Mouse (Mus musculus) midbrain, embryonic 12.5 days (tissue): Measurements from ENCODE around the gene Ints12. TPM values are rescaled to one million over a fixed set of nuclear protein-coding genes. Genes with fewer than 3 reads are reported as not detected.

Source experiments
- ATAC-seq: fragments of 200-750 bp; cut with Nextera tagmentation; 2 replicates; pipeline ENCODE4 v1.8.0; 2017; ENCODE audit warnings: low read depth, moderate TSS enrichment, moderate library complexity; ENCODE audit not compliant: low FRiP score
- H3K27ac ChIP-seq: fragments of 300-500 bp; sonication (generic); replicated peaks from 2 replicates; pipeline ENCODE4 v1.5.1; 2016; ENCODE audit warnings: mild to moderate bottlenecking
- H3K27me3 ChIP-seq: fragments of 300-500 bp; sonication (generic); 2 replicates; pipeline ENCODE4 v1.6.1; 2016; ENCODE audit warnings: mild to moderate bottlenecking
- H3K36me3 ChIP-seq: fragments of 300-500 bp; sonication (generic); 2 replicates; pipeline ENCODE4 v1.6.1; 2016
- H3K4me1 ChIP-seq: fragments of 300-500 bp; sonication (generic); 2 replicates; pipeline ENCODE4 v1.6.1; 2016
- H3K4me2 ChIP-seq: fragments of 300-500 bp; sonication (generic); replicated peaks from 2 replicates; pipeline ENCODE4 v1.6.1; 2016; ENCODE audit warnings: mild to moderate bottlenecking, moderate library complexity
- H3K4me3 ChIP-seq: fragments of 300-500 bp; sonication (generic); 2 replicates; pipeline ENCODE4 v1.5.1; 2016; ENCODE audit warnings: mild to moderate bottlenecking
- H3K9ac ChIP-seq: fragments of 300-500 bp; sonication (generic); replicated peaks from 2 replicates; pipeline ENCODE4 v1.6.1; 2016; ENCODE audit warnings: mild to moderate bottlenecking, moderate library complexity
- H3K9me3 ChIP-seq: fragments of 300-500 bp; sonication (generic); 2 replicates; pipeline ENCODE4 v1.6.1; 2016; ENCODE audit warnings: mild to moderate bottlenecking
- WGBS: fragments of 180-500 bp; shearing (Covaris S2); methylation state at CpG from one replicate; pipeline ENCODE4 v1.1.7; 2016; 5-methylcytosine and 5-hydroxymethylcytosine counted together
- polyA plus RNA-seq: library from polyadenylated mRNA; unstranded; fragments of >200 nt; fragmentation: Nextera tagmentation; extraction: Ambion mirVana; gene quantifications from 2 replicates; pipeline ENCODE4 v1.2.1, GENCODE M21; 2016

The Ints12 gene
- polyA plus RNA-seq, 1 experiment from 2014 or later: 27.7 TPM

DNA sequence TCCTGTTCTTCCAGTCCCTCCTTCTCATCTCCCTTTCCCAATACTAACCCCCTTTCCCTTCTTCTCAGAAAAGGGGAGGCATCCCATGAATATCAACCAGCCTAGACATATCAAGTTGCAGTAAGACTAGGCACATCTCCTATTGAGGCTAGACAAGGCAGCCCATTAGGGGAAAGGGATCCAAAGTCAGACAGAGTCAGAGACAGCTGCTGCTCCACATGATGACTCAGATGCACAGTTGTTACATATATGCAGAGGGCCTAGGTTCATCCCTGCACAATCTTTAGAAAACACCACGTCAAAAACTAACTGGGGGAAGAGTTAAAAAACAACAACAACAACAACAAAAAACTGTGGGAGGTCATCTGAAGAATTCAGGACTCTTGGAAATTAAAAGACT lies 61.2 kb downstream of the Ints12 start:
- Histone ChIP-seq H3K9me3 (no peaks in the 10 kb centered on the region), H3K4me1 (peaks cover 5% of the 10 kb centered on the region; the same call in 1 of the 2 replicates), H3K27me3 (no peaks in the 10 kb centered on the region), H3K9ac (no peak overlapping the region), H3K4me3 (no peak overlapping the region), H3K4me2 (no peak overlapping the region), H3K36me3 (no peaks in the 10 kb centered on the region), H3K27ac (no peak overlapping the region)
- WGBS: 68% methylated on average over 1 of the region's 1 CpGs
- no peak for ATAC-seq

GRCm38 (mm10) chr3:133153629-133154028 lies 62.0 kb downstream of the Ints12 start:
- Histone ChIP-seq H3K4me1 (peaks cover 5% of the 10 kb centered on the region; the same call in 1 of the 2 replicates), H3K9ac (no peak overlapping the region), H3K9me3 (no peaks in the 10 kb centered on the region), H3K36me3 (no peaks in the 10 kb centered on the region), H3K27me3 (no peaks in the 10 kb centered on the region), H3K27ac (no peak overlapping the region), H3K4me3 (no peak overlapping the region), H3K4me2 (no peak overlapping the region)
- 82% methylated on average over 6 of the region's 6 CpGs for WGBS
- no peak for ATAC-seq

GRCm38 (mm10) chr3:133154683-133155082 lies 63.0 kb downstream of the Ints12 start:
- H3K27me3 ChIP-seq: no peaks in the 10 kb centered on the region
- peaks cover 5% of the 10 kb centered on the region; the same call in 1 of the 2 replicates for H3K4me1 ChIP-seq
- H3K4me2 ChIP-seq: 0 out of 2 replicates have a peak overlapping the region, but pooled peaks have one; percentile 9
- ATAC-seq: peak; percentile 71; the same call in 1 of the 2 replicates
- H3K9ac ChIP-seq: no peak overlapping the region; the same call in 1 of the 2 replicates
- WGBS: 42% methylated on average over 8 of the region's 8 CpGs
- H3K9me3 ChIP-seq: no peaks in the 10 kb centered on the region
- H3K4me3 ChIP-seq: no peak overlapping the region
- H3K36me3 ChIP-seq: no peaks in the 10 kb centered on the region
- H3K27ac ChIP-seq: no peak overlapping the region

- no peak overlapping the region for H3K4me3 ChIP-seq
- H3K9me3 ChIP-seq: no peaks in the 10 kb centered on the region
- no peaks in the 10 kb centered on the region for H3K36me3 ChIP-seq
- no peaks in the 10 kb centered on the region for H3K27me3 ChIP-seq
- 90% methylated on average over 5 of the region's 5 CpGs for WGBS
- no peak overlapping the region for H3K4me2 ChIP-seq
- no peak overlapping the region for H3K27ac ChIP-seq
- no peak overlapping the region for H3K9ac ChIP-seq
- H3K4me1 ChIP-seq: peaks cover 7% of the 10 kb centered on the region; the same call in 1 of the 2 replicates
- no peak for ATAC-seq
These were observed 66.6 kb downstream of the Ints12 start for GRCm38 (mm10) chr3:133158260-133158659.

Other genes starting within 250 kb of the Ints12 start
- 11.3 and 12.0 TPM in 2 replicates for gene Npnt, start 141.5 kb upstream of the Ints12 start, polyA plus RNA-seq
- gene Gstcd, start 193 bp downstream of the Ints12 start, polyA plus RNA-seq: 8.5 and 9.4 TPM in 2 replicates
- gene Arhgef38, start 143.1 kb downstream of the Ints12 start, polyA plus RNA-seq: 0.08 TPM in 1 of 2 replicates, not detected in the other
- gene Ppa2, start 218.3 kb downstream of the Ints12 start, polyA plus RNA-seq: 78.1 and 79.9 TPM in 2 replicates